Mouse (Mus musculus): ENCODE results near the gene Olfr38. TPM values are rescaled to one million over a fixed set of nuclear protein-coding genes. Genes with fewer than 3 reads are reported as not detected.

Olfr38 gene
- polyA plus RNA-seq (2017; shearing (Covaris generic)) = not detected

- no peak for ATAC-seq
These were observed at the start of gene Olfr38 for GRCm38 (mm10) chr6:42756104-42756503. Olfr38 (plus strand) TSS chr6:42756404.

DNA sequence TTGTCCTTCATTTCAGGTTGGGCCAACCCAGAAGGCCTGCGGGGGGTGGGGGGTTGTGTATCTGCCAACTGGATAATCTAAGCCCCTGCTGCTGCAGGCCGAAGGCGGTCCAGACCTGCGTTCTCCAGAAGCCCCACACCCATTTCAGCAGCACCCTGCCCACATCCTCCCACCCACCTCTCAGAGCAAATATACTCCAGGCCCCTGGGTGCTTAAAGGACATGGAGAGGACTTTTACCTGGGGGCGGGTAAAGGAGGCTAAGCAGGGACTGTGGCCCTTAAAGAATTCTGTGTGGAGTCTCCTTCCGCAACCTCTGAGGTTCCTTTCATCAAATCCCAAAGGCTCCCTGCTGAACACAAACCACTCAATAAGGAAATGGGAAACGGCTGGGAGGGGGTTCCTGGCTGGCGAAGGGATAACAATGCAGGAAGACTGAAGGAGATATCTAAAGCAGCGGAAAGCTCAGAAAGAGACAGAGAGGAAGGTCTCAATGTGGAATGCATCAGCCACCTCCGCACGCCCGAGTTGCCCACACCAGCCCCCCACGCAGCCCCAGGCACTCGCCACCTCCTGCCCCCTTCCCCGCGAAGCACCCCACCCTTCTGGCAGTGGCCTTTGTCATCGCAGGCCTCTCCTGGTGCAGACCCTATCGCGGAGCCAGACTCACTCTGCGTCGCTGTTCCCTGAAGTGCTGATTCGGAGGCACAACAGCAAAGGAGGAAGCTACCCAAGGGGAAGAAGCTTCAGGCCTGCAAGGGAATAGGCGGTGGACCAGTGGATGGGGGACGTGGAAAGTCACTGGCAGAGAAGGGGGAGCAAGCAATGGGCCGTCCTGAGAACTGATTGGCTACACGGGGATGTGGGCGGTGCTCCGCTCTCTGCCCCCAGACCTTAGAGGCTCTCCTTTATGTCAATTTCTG lies 46.7 kb upstream of the Olfr38 start, which contains the start of gene Tcaf1:
Gene Tcaf1, minus strand, starts transcription at position 798 of the 921 bp plus-strand sequence.
- ATAC-seq = no peak

DNA sequence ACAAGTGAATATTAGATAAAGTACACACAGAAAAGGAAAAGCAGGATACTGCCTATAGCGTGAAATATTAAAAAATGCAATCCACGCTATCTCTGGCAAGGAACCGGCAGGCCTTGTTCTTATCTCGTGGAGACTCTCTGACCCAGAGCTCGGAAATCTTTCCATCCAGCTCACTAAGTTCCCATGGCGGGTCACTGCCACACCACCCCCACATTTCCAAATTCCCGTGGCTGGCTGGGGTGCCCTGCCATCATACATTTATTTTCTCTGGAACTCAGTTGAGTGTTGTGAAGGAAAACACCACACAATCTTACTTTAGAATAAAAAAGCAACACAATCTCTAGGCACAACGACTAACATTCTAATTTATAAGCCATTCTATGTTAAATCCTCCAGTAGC lies 41.5 kb upstream of the Olfr38 start:
- ATAC-seq = no peak

DNA sequence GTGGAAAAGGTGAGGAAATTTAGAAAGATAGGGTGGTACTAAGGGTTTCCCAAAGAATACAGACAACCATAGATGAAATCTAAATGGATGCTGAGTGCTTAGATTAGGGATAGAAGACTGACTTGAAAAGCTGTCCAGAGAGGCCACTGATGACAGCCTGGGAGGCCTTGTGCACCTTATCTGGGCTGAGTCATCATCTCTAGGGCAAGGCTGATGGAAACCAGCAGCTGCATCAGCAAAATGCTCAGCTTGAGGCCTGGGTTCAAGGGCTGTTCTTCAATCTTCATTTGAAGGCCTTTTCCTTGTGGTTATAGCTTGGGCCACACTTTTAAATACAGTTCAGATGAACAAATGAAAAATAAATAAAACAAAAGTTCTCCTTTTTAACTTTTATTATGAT lies 38.2 kb upstream of the Olfr38 start:
- ATAC-seq = no peak

DNA sequence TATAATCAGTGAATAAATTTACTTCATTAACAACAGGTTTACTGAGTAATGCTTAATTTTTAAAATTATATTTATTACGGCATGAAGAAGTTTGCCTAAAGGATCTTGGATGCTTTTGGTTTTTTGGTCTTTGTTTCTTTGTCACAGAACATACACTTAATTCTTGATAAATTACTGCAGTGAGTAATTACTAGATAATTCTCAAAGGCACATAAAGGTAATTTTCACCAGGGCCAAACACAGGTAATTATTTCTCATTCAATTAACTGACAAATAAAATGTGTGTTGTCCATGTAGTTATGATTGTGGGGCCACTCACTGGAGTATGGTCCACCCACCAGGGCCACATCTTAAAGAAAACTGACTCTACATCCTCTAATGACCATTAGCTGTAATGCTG lies 17.1 kb upstream of the Olfr38 start, which contains the start of gene Olfr453:
Gene Olfr453, plus strand, starts transcription at position 301 of the 400 bp plus-strand sequence.
- no peak for ATAC-seq

GRCm38 (mm10) chr6:42742303-42742702 lies 13.9 kb upstream of the Olfr38 start:
- no peak for ATAC-seq

GRCm38 (mm10) chr6:42747846-42748245 lies 8.4 kb upstream of the Olfr38 start:
- no peak for ATAC-seq

DNA sequence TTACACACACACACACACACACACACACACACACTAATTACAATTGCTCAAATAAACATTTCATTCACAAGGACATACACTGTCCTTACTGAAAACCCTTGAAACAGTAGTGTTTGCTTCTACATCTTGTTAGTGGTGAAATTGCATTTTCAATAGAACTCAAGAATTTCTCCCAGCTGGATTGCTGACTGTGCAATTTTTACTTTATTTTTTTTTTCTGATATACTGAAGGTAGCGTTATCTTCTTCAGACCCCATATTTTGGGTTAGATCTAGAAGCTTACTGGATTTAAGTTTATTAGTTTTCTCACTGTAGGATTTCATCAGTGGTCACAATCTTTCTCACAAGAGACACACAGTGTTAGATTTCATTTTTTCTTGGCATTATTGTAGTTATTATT lies 20.9 kb downstream of the Olfr38 start:
- ATAC-seq = no peak

DNA sequence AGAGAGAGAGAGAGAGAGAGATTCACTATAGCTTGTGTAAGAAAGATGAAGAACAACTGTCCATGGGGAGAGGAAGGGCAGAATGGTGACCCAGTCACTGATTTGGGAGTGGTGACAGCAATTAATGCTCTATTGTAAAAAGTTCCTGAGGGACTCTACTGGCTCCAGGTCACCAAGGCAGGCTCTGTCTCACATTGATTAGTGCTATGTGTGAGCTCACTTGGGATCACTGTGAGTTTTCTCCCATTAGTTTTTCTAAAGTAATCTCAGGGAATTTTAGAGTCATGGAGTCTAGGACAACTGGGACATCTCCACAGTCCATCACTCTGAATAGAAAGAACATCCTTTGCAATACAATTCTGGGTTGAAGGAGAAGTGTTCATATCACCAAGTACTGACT lies 28.6 kb downstream of the Olfr38 start, which contains the start of gene Olfr452:
Gene Olfr452, plus strand, starts transcription at position 301 of the 400 bp plus-strand sequence.
- ATAC-seq = no peak

- no peak for ATAC-seq
These were observed 34.2 kb downstream of the Olfr38 start for GRCm38 (mm10) chr6:42790247-42790948.

DNA sequence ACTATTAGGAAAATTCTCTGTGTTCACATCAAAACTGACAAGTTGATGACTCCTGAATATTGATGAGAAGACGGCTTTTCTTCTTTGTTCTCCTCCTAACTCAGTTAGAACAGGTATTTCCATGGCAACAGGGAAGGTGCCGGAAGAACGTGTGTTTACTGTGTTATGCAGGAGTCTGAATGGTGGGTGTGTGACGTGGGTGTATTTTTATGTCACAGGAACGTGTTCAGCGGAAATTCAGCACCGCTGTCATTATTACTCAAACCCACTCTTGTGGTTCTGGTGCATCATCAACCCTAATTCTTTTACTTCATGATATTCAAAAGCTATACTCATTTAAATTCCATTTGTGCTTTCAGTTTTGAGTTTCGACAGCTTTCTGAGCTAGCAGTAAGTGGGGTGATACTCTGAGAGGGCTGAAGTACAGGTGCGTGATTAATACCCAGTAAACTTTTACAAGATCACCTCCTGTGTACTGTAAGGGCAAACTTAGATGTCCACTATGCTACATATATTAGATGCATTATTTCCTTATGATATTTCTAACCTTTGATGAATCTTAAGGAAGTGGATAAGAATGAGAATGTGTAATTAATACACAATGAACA lies 34.8 kb downstream of the Olfr38 start:
- no peak for ATAC-seq

- ATAC-seq = no peak
These were observed 38.8 kb downstream of the Olfr38 start for GRCm38 (mm10) chr6:42794982-42795381.

DNA sequence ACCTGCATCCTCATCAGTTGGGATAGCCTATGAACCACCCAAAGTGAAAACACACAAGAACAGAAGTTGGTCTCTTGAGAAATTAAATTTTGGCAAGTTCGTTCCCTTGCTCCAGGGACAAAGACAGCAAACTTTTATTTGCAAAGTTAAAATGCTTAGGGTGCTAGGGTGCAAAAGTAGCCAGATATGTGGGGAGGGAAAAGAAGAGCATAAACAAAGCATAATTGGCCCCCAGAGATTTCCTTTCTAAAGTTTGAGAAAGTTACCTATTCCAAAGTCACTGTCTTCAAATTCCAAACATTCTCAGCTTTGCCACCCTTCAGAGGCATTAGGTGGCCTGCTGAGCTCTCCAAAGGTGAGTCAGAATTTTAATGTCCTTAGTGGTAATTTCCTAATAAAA lies 55.4 kb downstream of the Olfr38 start, which contains the start of gene Olfr450:
Gene Olfr450, plus strand, starts transcription at position 301 of the 400 bp plus-strand sequence.
- ATAC-seq = no peak

Other genes starting within 250 kb of the Olfr38 start
- under 1 TPM in 1 of 2 experiments, not detected in 1; 0.08 TPM for gene Olfr455, start 208.8 kb upstream of the Olfr38 start, polyA plus RNA-seq (2017; shearing (Covaris generic))
- gene Tcaf3, start 158.7 kb upstream of the Olfr38 start, polyA plus RNA-seq (2017; shearing (Covaris generic)) = not detected
- gene Tcaf2, start 111.2 kb upstream of the Olfr38 start, polyA plus RNA-seq (2017; shearing (Covaris generic)) = not detected
- gene Tcaf1, start 46.3 kb upstream of the Olfr38 start, polyA plus RNA-seq (2017; shearing (Covaris generic)) = under 1 TPM in 1 of 2 experiments, not detected in 1; 0.28 TPM
- gene Olfr453, start 17.0 kb upstream of the Olfr38 start, polyA plus RNA-seq (2017; shearing (Covaris generic)) = not detected
- not detected for gene Olfr452, start 28.7 kb downstream of the Olfr38 start, polyA plus RNA-seq (2017; shearing (Covaris generic))
- not detected for gene Olfr450, start 55.5 kb downstream of the Olfr38 start, polyA plus RNA-seq (2017; shearing (Covaris generic))
- not detected for gene Olfr449, start 78.0 kb downstream of the Olfr38 start, polyA plus RNA-seq (2017; shearing (Covaris generic))
- not detected for gene Olfr448, start 134.0 kb downstream of the Olfr38 start, polyA plus RNA-seq (2017; shearing (Covaris generic))
- gene Olfr447, start 152.5 kb downstream of the Olfr38 start, polyA plus RNA-seq (2017; shearing (Covaris generic)) = under 1 TPM in 1 of 2 experiments, not detected in 1; 0.15 TPM
- under 1 TPM in 1 of 2 experiments, not detected in 1; 0.20 TPM for gene Olfr446, start 165.0 kb downstream of the Olfr38 start, polyA plus RNA-seq (2017; shearing (Covaris generic))
- gene Olfr444, start 192.7 kb downstream of the Olfr38 start, polyA plus RNA-seq (2017; shearing (Covaris generic)) = not detected

Measured in activated CD4-positive, CD25-positive, alpha-beta regulatory T cell, adult 4 months (primary cell).